Mouse (Mus musculus) ovary, adult 18-20 months (tissue): ENCODE measurements at regions not wholly inside any gene's neighbourhood (a gene's known extent, or its start where the extent isn't known, plus 50 kb on each side); places are given as distances from the start of the nearest gene placed in this dataset.

Experiments
- DNase-seq: peaks from one replicate; pipeline ENCODE4 v3.0.0; 2022; ENCODE audit warnings: low spot score, mixed read lengths

DNA sequence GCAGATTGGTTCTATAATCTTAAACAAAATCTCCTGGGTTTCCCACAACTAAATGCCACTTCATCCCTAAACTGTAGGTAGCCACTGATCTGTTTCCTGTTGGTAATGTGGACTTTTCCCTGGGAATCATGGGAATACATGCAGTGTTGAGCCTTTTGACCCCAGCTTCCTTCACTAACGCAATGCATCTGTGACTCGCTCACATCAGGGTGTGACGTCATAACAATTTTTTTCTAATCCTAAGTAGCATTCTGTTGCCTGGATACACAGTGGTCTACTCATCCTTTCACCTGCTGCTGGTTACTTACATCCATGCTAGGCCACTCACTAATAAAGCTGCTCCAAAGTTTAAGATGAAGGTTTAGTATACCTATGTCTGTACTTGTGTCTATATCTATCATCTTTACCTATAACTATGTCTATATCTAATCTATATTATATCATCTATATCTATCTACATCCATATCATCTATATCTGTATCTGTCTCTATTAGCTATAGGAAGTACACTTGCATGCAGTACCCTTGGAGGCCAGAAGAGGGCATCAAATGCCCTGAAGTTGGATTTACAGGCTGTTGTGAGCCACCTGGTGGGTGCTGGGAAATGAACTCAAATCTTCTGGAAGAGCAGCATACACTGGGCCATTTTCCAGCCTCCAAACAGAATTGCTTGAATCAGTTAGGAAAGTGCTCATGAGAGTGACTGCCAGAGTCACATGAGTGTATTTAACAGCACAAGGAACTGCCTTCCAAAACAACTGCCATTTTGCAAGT, 157.5 kb upstream of the Rpl34 start:
- no peak for DNase-seq

DNA sequence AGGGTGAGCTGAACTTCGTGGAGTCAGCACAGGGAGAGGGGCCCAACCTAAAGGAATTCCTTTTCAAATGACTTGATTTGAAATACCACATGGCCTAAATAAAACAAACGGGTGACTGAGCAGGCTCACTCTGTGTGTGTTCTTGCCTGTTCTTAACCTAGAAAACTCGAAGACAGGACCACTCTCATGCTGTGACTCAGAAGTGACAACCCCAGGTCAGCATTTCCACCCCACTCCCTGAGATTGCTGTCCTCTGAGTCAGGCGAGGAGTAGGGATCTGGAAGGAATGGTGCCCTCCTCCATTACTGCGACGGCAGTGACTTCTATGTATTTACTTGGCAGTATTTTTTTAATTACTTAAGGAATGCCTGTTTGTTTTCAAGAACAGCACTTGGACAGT, 155.8 kb upstream of the Rpl34 start:
- no peak for DNase-seq

DNA sequence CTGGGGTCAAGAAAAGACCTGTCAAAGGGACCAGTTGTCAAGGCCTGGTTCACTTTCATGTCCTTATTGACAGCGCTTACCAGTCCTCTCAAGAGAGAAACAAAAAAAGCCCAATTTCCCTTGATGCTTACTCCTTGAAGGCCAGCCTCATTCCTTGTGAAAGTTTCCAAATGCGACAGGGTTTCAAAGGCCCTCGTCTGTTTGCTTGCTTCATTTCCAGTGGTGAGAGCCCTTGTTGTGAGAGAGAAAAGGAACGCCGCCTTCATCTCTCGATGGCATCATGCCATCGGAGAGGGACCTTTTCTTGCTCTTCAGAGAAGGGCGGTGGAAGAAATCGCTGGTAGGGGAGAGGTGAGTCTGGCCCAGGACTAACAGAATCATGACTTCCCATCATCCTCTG, 154.2 kb upstream of the Rpl34 start:
- DNase-seq = no peak

DNA sequence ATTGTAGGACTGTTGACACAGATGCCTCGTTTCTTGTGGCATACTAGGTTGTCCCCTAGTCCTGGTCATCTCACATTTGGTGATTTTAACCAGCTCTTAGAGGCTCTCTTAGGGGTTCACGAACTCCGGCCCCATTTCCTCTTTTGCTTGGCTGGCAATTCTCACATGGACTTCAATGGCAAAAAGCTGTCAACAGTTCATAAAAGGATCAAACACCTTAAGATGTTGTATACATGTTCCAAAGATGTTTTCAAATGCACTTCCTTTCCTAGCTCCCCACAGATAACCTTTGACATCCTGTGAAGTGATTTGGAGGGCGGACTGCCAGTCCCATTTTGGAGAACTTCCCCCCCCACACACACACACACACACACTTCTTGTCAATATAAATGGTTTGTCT, 153.7 kb upstream of the Rpl34 start:
- DNase-seq = no peak

DNA sequence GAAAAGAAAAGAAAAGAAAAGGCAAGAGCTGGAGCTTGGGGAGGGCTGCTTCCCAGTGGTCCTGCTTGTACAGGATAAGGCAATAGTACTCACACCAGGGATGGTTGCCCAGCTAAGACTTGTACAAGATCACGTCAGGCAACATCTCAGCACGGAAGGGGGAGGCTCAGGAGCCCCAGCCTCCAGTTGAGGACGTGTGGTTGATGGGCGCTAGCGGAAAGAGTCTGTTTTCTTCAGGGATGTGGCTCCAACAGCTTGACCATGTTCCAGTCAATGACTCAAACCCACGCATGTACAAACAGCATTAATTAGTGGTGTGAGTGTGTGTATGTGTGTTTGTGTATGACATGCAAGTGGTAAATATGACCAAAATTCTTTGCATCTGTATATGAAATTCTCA, 153.1 kb upstream of the Rpl34 start:
- DNase-seq = no peak

DNA sequence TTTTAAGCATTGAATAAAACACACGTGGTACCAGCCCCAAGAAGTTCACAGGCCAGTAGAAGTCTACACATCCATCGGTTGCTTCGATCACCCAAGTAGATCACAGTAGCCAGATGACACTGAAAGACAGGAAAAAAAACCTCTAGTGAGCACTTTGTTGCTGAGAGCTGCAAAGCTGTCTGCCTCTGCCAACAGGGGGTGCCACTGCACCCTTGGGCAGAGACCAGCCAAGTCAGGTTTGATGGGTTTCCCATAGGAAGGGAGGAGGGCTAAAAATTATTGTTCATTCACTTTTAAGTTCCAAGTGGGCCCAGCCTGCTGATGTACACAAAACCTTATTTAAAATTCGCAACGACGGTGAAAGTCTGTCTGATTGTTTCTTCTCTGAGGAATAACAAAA, 150.3 kb upstream of the Rpl34 start:
- no peak for DNase-seq

DNA sequence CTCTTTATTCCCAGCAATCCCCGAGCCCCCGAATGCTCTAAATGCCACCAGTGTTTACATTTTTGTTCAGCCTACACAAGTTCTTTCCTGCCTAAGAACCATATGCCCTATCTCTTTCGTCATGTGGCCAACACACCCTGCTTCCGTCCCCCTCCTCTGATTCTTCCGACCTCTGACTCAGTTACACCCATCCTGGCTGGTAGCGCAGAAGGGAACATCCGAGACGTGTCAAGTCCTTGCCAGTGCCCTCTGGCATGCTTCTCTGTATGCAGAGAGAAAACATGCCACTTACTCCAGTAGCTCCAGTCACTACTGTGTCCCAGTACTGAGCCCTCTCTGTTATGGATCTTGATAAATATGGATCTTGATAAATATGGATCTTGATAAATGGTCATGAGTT, 149.3 kb upstream of the Rpl34 start:
- DNase-seq = no peak

DNA sequence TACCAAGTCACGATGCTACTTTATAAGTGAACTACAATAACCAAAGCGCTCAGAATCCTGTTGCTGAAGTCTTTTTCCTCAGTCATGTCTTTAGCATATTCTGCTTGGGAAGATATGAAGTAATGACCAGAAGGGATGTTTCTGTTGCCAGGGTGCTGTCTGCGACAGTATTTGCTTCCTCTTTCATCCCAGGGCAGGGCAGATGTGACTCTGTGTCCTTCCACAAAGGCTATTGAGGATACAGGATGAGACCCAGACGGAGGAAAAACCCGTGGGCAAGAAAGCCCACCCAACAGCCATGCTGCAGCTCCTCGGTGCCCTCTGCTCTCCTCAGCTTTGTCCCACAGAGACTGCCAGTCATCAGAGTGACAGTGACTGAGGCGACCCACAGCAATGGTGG, 148.6 kb upstream of the Rpl34 start:
- DNase-seq = no peak

DNA sequence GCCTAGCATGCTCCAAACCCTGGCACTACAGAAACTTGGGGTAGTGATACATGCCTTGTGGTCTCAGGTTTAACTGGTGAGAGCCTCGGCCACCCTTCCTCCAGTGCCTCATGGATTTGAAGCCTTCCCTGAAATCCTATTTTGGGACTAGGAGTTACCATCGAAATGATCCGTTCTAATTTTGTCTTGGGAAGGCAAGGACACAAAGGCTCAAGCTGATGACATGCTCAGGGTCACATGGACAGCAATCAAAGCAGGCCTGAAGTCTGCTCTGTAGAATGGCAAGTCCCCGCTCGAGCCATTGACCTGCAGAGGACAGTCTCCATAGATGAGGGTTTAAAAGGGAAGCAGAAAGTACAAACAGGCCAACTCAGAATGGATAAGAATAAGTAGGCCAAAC, 147.8 kb upstream of the Rpl34 start:
- no peak for DNase-seq

DNA sequence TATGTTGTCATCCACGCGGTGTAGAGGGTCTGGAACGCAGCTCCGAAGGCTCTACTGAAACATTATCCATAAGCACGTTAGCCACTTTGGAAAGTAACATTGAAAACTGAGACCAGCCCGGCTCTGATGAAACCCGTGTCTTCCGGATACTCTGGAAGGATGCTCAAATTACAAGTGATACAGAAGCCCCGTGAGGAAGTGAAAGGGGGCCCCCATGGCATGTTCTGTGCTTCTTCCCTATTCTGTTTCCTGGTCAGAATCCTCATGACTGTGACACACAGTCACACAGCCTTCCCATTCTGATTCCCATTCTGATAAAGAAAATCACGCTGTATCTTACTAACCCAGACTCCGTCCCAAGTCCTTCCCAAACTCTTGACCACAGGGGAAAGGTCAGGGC, 143.5 kb upstream of the Rpl34 start:
- DNase-seq = no peak

DNA sequence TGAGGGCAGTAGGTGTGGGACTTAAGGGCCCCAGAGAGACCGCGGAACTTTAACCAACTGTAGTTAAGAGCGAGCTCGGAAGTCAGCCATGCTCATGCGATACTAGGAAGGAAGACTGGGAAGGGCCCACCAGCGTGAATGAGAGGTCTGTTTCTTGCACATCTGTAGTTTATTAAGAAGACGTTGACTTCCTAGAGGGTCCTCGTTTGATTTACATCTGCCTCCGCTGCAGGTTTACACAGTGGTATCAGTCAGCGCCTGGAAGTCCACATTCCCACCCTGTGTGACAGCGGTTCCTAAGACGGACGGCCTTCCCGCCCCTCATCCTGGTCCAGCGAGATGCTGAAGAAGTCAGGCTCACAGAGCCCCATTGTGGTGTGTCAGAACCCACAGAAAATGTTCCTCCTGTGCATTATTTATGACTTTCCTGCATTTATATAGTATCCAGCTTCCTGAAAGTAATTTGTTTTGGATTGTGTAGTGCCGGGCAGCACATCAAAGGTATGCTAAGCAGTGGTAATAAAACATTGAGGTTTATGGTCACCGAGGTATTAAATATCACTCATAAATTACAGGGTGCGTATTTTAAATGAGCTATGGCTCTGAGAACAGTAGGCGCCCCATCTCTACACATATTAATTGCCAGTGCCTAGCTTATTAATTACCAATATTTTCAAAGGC, 136.9 kb upstream of the Rpl34 start:
- DNase-seq = no peak

DNA sequence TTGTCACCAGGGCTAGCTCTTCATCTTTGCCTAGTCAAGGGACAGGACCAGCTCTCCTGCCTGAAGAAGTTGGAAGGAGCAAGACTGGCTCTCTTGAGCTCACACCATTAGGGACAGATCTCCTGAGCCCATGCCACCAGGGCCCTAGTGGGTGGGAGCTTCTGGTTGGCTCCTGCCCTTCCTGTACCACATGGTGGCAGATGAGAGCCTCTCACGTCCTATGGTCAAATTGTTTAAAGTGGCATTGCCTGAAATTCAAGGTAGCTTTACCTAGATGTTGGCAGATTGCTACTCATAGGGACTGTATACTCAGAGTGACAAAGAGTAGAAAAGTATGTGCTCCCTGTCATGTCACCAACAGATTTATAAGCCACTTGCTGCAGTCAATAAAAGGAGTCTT, 134.6 kb upstream of the Rpl34 start:
- no peak for DNase-seq

DNA sequence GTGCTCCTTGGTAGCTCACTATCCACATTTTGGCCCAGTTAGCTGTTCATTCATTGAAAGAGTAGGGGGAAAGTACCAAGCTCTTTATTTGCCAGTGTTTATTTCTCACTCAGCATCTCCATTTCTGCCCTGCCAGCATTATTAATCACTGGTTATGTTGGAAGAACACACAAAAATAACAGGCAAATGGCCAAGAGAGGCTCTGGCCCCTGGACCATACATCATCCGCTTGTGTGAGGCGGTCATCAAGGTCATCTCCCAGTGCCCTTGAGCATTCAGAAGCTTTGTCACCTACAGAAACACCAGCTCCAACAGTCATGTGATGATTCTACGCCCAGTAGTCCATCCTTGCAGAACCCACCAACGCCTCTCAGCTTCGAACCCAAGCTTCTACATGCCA, 133.2 kb upstream of the Rpl34 start:
- no peak for DNase-seq

DNA sequence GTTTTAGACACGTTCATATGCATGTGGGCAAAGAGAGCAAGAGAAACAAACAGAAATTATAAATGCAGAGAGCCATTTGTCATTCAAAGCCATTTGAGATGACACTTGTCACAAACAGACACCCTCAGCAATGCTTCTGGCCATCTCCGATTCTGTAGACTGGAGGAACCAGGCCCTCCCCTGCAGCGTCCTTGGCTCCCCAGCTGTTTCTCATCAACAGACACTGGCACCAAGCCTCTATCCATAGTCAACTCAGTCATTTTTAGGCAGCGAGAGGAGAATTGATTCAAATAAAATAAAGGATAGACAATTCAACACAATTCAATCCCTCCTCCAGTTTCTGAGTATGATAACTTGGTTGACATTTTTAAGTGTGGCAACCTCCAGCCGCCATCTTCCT, 130.1 kb upstream of the Rpl34 start:
- DNase-seq = no peak

DNA sequence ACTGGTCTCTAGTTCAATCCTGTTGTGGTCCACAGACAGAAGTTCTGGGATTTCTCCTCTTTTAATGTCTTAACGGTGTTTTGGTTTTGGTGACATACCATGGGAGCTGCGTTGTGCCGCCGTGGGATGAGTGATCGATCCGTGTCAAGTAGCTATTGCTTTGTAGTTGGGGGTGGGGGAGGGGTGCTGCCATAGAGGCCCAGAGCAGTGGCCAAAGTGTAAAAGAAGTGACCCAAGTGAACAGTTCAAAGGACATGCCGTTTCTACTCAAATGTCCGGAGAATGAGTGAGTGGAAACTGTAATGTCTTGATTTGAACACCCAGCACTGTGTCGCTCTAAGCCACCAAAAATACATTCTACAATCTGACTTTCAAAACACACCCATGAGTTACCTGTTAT, 123.7 kb upstream of the Rpl34 start:
- DNase-seq = no peak

DNA sequence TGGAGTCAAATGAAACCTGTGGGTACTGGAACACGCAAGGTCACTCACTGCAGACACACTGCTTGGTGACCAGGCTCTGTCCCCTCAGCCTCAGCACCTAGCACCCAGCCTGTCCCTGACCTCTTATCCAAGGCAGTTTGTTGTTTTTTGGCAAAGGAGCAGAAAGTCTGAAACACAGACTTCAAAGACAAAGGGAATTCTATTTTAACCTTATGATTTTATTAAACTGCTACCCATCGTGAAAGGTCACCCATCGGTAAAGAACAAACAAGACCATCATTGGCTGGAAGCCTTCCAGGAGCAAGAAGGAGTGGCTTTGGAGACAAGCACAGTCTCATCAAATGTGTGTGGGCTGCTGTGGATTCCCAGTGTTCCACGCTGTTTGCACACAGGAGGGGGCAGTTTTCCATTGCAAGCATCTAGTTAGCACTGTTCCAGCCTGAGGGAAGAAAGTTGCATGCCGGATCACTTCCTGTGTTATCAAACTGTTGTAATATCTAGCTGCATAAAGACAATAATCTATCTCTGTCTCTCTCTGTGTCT, 120.6 kb upstream of the Rpl34 start:
- no peak for DNase-seq

DNA sequence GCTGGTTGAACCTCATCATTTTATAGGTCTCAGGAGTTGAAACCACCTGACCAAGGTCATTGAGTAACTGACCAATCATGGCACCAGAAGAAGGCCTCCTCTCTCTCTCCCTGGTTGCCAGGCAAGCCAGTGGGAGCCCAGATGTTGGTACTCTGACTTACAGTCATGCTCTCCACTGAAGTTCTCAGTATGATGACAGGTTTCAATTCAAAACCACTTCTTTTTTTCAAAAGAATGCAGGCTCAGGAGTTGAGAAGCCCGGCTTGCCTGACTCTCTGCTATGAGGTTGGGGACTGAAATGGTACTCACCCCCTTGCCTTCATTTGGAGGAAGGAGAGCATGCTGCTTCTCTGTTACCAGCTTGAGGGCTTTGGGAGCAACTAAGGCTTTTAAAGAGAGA, 111.6 kb upstream of the Rpl34 start:
- no peak for DNase-seq

DNA sequence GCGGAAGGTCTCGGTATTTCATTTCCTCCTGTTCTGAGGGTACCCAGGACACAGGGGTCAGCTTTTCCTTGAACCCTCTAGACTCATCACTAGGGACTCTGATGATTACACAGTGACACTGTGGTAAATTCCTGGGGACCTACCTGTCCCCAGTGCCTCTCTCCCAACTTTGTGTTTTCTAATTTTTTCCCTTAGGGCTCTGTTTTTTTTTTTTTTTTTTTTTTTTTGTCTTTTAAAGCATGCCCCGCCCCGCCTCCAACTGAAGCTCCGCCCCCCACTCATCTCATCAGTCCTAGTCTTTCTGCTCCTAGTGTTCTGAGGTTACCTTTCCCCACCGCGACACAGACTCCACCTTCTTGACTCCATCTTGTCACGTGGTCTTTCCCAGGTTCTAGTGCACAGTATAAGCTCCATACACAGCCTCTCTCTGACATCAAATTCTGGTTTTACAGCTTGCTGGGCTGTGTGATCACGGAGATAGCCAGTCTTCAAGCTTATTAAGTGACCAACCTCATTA, 109.8 kb upstream of the Rpl34 start:
- no peak for DNase-seq

DNA sequence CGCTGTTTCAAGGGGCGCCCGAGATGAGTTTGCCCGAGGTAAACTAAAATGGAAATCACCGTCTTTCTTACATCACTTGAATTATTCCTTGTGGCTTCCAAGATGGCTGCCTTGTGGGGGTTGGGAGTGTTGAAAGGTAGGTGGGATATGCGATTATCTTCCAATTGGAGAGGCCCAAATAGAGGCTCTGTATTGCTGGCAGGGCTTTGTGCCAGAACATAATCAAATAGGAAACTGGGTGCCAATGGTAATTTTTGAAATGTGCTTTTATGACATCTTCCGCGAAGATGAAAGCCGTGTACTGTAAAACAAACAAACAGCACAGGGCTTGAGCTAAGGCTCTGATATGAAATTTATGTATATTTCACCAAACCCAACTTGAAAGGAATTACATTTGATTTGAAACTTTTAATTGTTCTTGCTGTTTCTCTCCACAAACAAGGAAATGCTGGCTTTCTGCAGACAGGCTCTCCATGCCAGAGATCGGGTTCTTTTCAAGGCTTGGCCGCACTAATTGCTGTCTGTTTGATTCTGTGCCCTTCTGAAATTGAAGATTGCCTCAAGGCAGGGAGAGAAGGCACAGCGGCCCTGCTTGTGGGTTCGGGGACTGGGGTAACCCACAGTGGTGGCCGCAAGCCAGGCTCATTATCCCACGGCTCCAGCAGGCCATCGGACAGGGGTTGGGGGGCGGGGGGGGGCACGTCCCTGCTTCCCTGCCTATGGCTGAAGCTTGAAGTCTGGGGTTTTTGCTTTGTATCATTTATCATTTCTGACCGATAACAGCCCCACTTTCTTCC, 108.6 kb upstream of the Rpl34 start:
- no peak for DNase-seq

DNA sequence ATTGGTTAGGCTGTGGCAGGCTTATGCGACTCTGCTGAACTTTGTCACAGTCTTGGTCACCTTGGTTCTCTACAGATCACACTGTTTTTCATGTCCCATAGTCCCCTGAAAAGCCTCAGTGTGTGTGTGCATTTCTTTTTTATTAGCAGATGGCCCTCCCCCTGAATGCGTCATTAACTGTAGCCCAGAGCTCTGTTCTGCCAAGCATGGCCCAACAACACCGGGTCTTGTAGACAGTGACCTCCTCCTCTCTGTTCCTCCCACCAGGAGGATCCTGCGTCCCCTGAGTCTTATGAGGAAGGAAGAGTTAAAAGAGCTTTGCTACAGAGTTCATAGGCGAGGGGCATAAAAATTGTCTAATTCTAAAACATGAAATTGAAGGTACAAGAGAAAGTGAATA, 103.5 kb upstream of the Rpl34 start:
- no peak for DNase-seq

DNA sequence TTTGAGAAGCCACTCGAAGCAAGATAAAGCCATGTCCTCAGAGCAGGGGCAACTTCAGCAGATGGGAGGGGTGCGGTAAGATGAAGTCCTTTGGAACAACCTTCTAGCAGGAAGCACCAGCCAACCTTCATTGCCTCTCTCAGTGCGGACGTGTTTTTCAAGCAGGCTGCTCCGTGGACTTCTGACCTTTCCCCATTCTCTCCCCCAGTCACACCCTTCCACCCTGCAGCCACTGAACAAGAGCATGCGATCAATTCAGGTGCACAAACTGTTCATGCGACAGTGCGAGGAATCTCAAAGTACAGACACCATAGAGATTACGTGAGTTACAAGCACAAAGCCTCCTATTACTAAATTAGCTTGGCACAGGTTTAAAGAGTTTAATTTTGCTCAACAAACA, 102.9 kb upstream of the Rpl34 start:
- no peak for DNase-seq

DNA sequence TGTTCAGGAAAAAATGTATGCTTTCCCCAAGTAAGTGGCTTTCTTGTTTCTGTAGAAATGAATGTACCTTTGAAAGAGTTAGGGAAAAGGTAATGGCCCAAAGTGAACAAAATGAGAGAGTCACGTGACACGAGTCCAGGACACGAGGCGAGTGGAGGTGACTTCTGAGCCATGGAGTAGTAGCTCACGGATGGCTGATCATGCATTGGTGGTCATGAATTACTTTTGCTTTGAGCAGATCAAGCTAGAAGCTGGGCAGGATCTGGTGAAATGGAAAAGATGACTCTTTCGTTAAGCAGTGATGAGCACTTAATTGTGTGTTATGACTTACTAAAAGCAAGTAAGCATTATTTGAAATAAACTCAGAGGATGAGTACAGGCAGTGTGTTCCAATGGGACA, 101.6 kb upstream of the Rpl34 start:
- no peak for DNase-seq

DNA sequence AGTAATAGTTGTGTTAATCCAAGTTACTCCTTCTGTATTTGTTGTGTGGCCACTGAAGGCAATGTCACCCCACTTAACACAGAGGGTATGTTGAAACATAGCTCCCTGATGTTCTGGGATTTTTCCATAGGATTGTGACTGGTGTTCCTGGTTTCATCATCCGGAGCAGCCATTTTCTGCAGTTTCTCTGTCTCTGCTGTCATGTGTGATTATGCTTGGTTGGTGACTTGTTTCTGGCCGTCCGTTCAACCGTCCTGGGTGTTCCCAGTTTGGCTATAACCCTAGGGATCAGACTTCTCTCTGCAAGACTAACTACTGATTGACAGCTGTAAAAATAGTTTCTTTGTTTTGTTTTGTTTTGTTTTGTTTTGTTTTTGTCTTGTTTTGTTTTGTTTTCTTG, 98.1 kb upstream of the Rpl34 start:
- DNase-seq = no peak
